In genomic region chr13:112416410-112417162, GRCm38 (mm10) we compare ENCODE assay signal across 7 mouse cellular contexts. TPM values are rescaled to one million over a fixed set of nuclear protein-coding genes. Genes with fewer than 3 reads are reported as not detected.
A peak's percentile ranks its signal among the peaks of the same experiment; 100 is the strongest.
DNase-seq lines count a peak whose midpoint lies in the region; ATAC-seq and TF ChIP-seq lines count a peak whose summit lies in the region.

No protein-coding gene starts in this region.

- TF ChIP-seq EP300 in liver, embryonic 14.5 days (IDR thresholded peaks at IDR 0.05; ENCODE audit: low read depth): no peak

- no peaks in the 10 kb centered on the region for H3K36me3 ChIP-seq in kidney, embryonic 16.5 days (ENCODE audit: insufficient read depth, low read length)
- no peaks in the 10 kb centered on the region for H3K36me3 ChIP-seq in embryonic facial prominence, embryonic 12.5 days
- H3K36me3 ChIP-seq in liver, embryonic 14.5 days (replicated peaks; ENCODE audit: control insufficient read depth, insufficient read depth, low read depth): no peaks in the 10 kb centered on the region

- no peaks in the 10 kb centered on the region for H3K9me3 ChIP-seq in kidney, embryonic 16.5 days (ENCODE audit: low read length)
- no peaks in the 10 kb centered on the region for H3K9me3 ChIP-seq in embryonic facial prominence, embryonic 12.5 days
- no peaks in the 10 kb centered on the region for H3K9me3 ChIP-seq in liver, embryonic 14.5 days (ENCODE audit: control insufficient read depth, low read length)

- H3K4me1 ChIP-seq in kidney, embryonic 16.5 days (ENCODE audit: insufficient read depth, low read length): peaks cover 10% of the 10 kb centered on the region; the same call in 1 of the 2 replicates
- H3K4me1 ChIP-seq in embryonic facial prominence, embryonic 12.5 days: peaks cover 17% of the 10 kb centered on the region
- H3K4me1 ChIP-seq in liver, embryonic 14.5 days (replicated peaks; ENCODE audit: control insufficient read depth in 2 of 2, insufficient read depth in 2 of 2, low read length in 1 of 2): peaks cover 5 to 23% of the 10 kb centered on the region in 2 experiments; a peak in 3 of 4 replicates

- DNase-seq in kidney, adult 8-10 months: no peak
- peak; percentile 85 for DNase-seq in NIH3T3 (ENCODE audit: low read depth)
- DNase-seq in liver, embryonic 14.5 days (ENCODE audit: low read depth in 3 of 3, low spot score in 3 of 3): no peak
- no peak for DNase-seq in urinary bladder, adult 2 months (ENCODE audit: low spot score)
- DNase-seq in layer of hippocampus, postnatal 14 days (ENCODE audit: low spot score in 2 of 2): no peak

- H3K9ac ChIP-seq in kidney, embryonic 16.5 days (replicated peaks; ENCODE audit: low read length): no peak overlapping the region
- no peak overlapping the region for H3K9ac ChIP-seq in embryonic facial prominence, embryonic 12.5 days
- H3K9ac ChIP-seq in liver, embryonic 14.5 days (replicated peaks): no peak overlapping the region

- H3K27ac ChIP-seq in kidney, embryonic 16.5 days (ENCODE audit: low read length): peak overlapping the region; percentile 6; the same call in 1 of the 2 replicates
- peak overlapping the region; percentile 85 for H3K27ac ChIP-seq in embryonic facial prominence, embryonic 12.5 days
- no peak overlapping the region for H3K27ac ChIP-seq in liver, embryonic 14.5 days

- ATAC-seq in kidney, embryonic 16.5 days (ENCODE audit: low FRiP score, low TSS enrichment): peak; percentile 65
- ATAC-seq in embryonic facial prominence, embryonic 12.5 days (ENCODE audit: insufficient number of reproducible peaks, insufficient read depth, low FRiP score, low TSS enrichment): peak; percentile 33; the same call in 1 of the 2 replicates
- no peak for ATAC-seq in liver, embryonic 14.5 days (ENCODE audit: insufficient read depth)

- H3K4me3 ChIP-seq in kidney, embryonic 16.5 days (ENCODE audit: low read length): no peak overlapping the region
- no peak overlapping the region for H3K4me3 ChIP-seq in embryonic facial prominence, embryonic 12.5 days
- H3K4me3 ChIP-seq in liver, embryonic 14.5 days (ENCODE audit: insufficient read depth in 1 of 2, low read depth in 2 of 2, low read length in 2 of 2): no peak overlapping the region

- 18% methylated on average over 8 of the region's 8 CpGs for WGBS in kidney, embryonic 16.5 days
- WGBS in embryonic facial prominence, embryonic 12.5 days: 10% methylated on average over 8 of the region's 8 CpGs
- WGBS in liver, embryonic 14.5 days (ENCODE audit: insufficient replicate concordance): 21% methylated on average over 8 of the region's 8 CpGs

- no peak overlapping the region for H3K4me2 ChIP-seq in kidney, embryonic 16.5 days (replicated peaks; ENCODE audit: low read depth, low read length)
- no peak overlapping the region; the same call in 1 of the 2 replicates for H3K4me2 ChIP-seq in embryonic facial prominence, embryonic 12.5 days (replicated peaks)
- peak overlapping the region; percentile 13; the same call in 1 of the 2 replicates for H3K4me2 ChIP-seq in liver, embryonic 14.5 days (ENCODE audit: low read depth)

- no peak for TF ChIP-seq CTCF in liver, embryonic 14.5 days (IDR thresholded peaks at IDR 0.05; ENCODE audit: low read depth)

- H3K27me3 ChIP-seq in kidney, embryonic 16.5 days (ENCODE audit: insufficient read depth, low read length): no peaks in the 10 kb centered on the region
- H3K27me3 ChIP-seq in embryonic facial prominence, embryonic 12.5 days: no peaks in the 10 kb centered on the region
- no peaks in the 10 kb centered on the region for H3K27me3 ChIP-seq in liver, embryonic 14.5 days (ENCODE audit: control insufficient read depth, insufficient read depth, low read length)

RNA-seq across cellular contexts. Expression of gene Il6st, which starts 47.3 kb away (rescaled TPM):
- 40.3 and 41.9 TPM in 2 replicates for polyA plus RNA-seq in kidney, embryonic 16.5 days (2015; fragmentation: Nextera tagmentation; extraction: Ambion mirVana)
- 43.7 and 45.9 TPM in 2 replicates for polyA plus RNA-seq in embryonic facial prominence, embryonic 12.5 days (2016; fragmentation: Nextera tagmentation; extraction: Ambion mirVana)
- polyA plus RNA-seq in liver, embryonic 14.5 days (2012; rRNA removed): 1.7 and 2.4 TPM in 2 replicates
- 3.7 and 4.2 TPM in 2 replicates for polyA plus RNA-seq in liver, embryonic 14.5 days (2014; fragmentation: Nextera tagmentation; extraction: Ambion mirVana)
- polyA plus RNA-seq in urinary bladder, adult 2 months (2012; rRNA removed): 111 and 192 TPM in 2 replicates
- 10 to 100 TPM; 80.3 to 91.4 TPM for total RNA-seq in layer of hippocampus, postnatal 14 days (2021)
